Mouse (Mus musculus) 416B (cell line): ENCODE measurements around the gene Wfdc15b.

Experiments
- DNase-seq: peaks from one replicate; pipeline ENCODE4 v3.0.0; 2011; ENCODE audit warnings: low read depth

Wfdc15b gene

GRCm38 (mm10) chr2:164177831-164178230 is 43.6 kb downstream of the Wfdc15b start:
- no peak for DNase-seq

DNA sequence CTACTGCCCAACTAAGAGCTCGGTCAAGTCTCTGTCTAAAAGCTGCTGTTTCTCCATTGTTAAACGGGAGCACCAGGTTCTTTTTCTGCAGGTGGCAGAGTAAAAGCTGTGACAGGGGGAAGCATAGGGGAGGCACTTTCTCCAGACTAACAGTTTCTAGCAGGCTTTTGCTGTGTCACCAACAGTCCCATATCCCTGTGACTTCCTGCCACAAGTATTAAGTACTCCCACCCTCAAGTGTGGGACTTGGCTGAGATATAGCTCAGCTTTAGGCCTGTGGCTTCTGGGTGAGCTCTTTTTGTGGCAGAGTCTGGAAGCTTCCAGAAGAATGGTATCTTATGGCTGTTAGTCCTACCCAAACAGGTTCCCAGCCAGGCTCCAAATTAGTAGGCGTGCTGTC is 45.6 kb downstream of the Wfdc15b start:
- DNase-seq = peak; percentile 52

- DNase-seq = no peak
These were observed 46.6 kb downstream of the Wfdc15b start for GRCm38 (mm10) chr2:164174649-164175395.

GRCm38 (mm10) chr2:164173394-164173793 is 48.1 kb downstream of the Wfdc15b start:
- DNase-seq = no peak

DNA sequence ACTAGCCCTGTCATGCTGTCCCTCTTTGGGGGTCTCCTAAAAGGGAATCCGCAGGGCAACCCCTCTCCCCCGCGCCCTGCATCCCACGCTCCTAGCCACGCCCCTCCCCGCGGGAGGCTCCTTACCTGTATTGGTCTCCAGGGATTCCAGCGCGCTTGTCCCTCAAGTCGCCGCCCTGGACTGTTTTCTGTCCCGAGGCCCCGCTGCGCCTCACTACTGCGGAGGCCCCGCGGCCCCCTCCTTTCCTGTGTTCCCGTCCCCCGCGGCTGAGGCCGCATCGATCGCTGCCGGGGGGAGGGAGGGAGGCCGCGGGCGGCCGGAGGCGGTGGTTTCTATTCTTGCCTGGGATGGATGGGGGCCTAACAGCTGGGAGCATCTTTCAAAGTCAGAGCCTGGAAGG is 50.6 kb downstream of the Wfdc15b start, which contains the start of gene Kcns1:
Gene Kcns1, minus strand, starts transcription at position 212 of the 400 bp plus-strand sequence.
- DNase-seq = no peak

DNA sequence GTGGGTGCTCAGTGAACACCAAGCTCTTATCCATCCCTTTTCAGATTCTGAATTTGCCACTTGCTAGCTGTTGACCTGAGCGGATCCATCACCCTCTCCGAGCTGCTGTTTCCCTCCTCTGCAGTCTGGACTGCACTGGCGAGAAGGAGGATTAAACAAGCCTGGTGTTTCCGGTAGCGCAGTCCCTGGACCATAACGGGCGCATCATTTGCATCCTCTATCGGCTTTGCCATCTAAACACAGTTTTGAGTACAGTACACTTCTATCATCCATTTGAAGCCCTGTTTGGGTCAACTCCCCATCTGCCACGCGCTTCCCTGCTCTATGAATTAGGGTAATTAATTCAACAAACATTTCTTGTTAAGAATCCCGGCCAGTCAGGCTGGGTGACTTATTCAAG is 51.1 kb downstream of the Wfdc15b start:
- DNase-seq = no peak

GRCm38 (mm10) chr2:164168571-164168946 is 52.9 kb downstream of the Wfdc15b start:
- no peak for DNase-seq

DNA sequence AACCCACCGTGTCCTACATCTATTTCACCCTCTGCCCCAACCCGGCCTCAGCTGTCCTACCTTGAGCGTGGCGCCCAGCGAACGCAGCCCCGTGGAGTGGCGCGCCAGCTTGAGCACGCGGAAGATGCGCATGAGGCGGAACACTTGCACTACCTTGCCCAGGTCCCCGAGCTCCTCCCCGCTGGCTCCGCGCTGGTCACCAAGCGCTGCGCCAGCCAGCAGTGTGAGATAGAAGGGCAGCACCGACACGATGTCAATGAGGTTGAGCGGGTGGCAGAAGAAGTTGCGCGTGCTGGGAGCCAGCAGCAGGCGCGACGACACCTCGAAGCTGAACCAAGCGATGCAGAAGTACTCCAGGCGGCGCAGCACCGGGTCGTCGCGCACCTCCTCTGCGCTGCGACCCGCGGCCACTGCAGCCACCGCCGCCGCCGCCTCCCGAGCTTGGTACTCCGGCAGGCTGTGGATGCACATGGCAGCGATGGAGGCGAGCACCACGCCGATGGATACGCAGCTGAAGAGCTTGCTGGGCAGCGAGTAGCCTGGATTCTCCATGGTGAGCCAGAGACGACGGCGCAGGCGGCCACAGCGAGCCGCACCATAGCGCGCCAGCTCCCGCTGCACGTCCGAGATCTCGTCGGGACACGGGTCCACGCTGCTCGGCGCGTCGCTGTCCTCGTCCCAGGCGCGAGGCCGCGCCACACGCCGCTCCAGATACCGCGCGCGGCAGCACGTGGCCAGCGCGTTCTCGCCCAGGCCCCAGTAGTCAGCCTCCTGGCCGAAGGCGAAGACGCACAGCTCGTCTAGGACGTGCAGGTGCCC is 53.5 kb downstream of the Wfdc15b start:
- no peak for DNase-seq

GRCm38 (mm10) chr2:164164941-164165340 is 56.5 kb downstream of the Wfdc15b start:
- no peak for DNase-seq
